Mouse (Mus musculus) kidney, adult 9 months (tissue): ENCODE measurements around the gene Prkn.

Source experiments
- DNase-seq: peaks from one replicate; pipeline ENCODE4 v3.0.0; 2022

Prkn gene

GRCm38 (mm10) chr17:11303116-11303515 is 462.9 kb downstream of the Prkn start:
- no peak for DNase-seq

- DNase-seq: no peak
Observed at GRCm38 (mm10) chr17:11309843-11310242, 469.7 kb downstream of the Prkn start.

DNA sequence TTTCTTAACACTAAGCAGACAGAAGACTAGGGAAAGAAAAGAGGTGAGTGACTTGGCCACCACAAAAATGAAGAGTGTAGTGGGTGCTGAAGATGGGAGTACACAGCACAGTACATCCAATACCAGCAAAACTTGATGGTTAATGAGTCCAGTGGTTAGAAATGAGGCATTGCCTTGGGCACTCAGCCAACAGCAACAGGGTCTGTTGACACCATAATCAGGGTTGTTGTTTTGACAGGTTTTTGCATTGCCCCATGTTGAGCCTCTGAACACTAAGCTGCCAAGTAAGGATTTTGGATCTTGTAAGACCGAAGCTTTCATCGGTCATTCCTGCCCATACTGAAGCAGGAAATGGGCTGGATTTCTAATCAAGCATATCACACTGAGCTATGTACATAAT is 474.0 kb downstream of the Prkn start:
- DNase-seq: peak; percentile 7

GRCm38 (mm10) chr17:11315675-11316074 is 475.5 kb downstream of the Prkn start:
- DNase-seq: no peak

- DNase-seq: peak; percentile 42
Observed at GRCm38 (mm10) chr17:11318946-11319345, 478.8 kb downstream of the Prkn start.

DNA sequence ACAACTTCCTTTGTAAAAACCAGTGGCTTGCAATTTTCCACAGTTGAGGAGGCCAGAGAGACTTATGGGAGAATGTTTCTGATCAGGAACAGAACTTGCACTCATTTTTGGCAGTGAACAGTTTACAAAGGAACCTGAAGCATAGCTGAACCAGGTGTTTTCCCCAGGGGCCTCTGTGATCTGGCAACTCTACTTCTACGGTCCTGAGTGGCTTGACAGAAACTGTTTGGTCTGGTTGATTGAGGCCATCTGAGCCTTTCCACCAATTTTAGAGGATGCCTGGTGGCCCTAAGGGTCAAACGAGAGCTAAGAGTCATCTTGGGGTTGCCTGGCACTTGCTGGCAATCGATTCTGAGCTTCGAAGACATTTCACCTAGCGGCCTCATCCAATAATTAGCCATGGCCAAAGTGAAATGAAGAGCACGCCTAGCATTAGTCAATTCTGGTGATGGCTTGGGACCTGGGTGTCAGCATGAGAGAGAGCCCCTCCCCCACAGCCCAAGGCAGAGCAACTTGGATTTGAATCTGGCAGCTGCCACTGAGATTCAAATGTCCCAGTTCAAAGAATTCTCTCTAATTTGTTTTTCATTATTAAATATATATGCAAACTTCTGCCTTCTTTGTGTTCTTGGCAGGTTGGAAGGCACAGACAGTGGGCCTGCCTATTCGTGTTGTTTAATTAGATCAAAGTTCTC is 479.6 kb downstream of the Prkn start:
- DNase-seq: no peak

DNA sequence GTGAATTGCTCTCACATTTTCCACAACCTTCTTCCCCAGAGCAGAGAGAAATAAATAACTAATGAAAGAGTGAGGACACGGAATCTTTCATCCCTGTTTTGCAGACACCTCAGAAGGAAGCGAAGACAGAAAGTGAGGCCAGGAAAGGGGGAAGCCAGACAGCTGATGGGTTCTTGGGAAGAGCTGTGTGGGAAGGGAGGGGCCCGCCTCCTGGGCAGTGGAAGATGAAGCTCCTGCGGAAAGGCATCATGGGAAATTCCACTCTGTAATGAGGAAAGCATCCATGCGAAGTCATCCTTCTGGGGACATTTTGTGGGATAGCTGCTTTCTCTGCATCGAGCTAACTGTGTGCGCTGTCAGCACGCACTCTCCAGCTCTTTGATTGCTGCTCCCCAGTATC is 491.9 kb downstream of the Prkn start:
- no peak for DNase-seq

DNA sequence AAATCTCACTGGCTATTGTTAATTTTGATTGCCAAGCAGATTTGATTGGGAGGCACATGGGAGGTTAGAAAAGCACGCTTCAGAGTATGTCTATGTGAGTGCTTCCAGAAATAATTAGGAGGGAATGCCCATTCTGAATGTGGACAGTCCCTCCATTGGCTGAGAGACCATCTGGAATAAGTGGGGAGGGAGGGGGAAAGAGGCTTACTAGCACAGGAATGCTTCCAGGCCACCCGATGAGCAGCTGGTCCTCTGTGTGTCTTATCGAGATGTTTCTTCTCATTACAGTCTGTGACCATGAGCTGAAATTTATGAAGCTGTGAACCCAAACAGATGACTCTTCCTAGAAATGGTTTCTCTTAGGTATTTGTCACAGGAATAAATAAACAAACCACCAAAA is 493.6 kb downstream of the Prkn start:
- no peak for DNase-seq

- no peak for DNase-seq
Observed at GRCm38 (mm10) chr17:11336156-11336555, 496.0 kb downstream of the Prkn start.

- no peak for DNase-seq
Observed at GRCm38 (mm10) chr17:11340368-11340767, 500.2 kb downstream of the Prkn start.

- DNase-seq: no peak
Observed at GRCm38 (mm10) chr17:11346310-11346709, 506.1 kb downstream of the Prkn start.

DNA sequence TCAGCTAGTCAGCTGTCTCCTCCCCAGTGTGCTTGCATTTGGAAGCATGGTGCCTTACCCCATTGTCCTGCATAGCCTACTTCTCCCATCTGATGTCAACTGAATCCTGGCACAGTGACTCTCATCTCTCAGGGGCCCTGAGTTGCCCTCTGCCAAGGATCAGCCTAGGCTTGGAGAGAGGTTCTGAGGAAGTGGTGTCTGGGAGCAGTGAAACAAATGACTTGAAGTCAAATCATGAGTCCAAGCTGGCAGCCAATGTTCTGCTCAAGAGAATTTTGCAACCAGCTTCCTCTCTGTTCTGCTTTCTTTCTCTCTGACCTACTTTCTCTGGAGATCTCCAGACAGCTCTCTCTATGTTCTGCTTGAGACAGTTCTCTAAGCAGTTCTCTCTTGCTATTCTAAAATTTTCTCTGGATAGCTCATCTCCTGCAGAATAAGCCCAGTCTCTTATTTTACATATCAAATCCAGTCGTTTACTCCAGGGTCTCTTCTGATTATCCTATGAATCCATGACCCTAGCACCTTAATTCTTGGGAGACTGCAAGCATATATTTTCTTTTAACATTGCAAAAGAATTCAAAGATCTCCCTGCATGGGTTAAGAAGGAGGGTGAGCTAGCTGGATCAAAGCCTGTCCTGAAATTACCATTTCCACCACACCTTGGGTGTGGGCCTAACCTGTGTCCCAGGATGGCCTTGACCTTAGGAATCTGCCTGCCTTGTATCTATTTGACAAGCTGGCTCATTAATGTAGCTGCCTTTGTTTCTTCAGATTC is 512.8 kb downstream of the Prkn start:
- peak; percentile 3 for DNase-seq

DNA sequence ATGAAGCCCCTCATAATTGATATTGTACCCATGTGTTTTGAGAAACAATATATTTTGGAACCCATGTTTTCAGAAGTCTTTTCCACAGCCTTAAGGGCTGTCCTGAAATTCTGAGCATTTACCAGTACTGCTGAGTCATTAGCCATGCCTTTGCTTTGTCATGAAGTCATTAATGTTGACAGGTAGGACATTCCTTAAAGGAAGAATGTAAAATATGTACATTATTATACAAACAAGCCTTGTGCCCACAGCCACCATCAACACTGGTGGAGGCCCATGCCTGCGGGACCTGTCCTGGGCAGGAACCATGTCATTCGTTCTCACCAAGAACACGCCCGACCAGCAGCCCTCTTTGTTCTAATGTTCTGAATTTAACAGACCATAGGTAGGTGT is 513.4 kb downstream of the Prkn start:
- no peak for DNase-seq

GRCm38 (mm10) chr17:11354348-11354747 is 514.2 kb downstream of the Prkn start:
- DNase-seq: no peak

GRCm38 (mm10) chr17:11375461-11375860 is 535.3 kb downstream of the Prkn start:
- no peak for DNase-seq

DNA sequence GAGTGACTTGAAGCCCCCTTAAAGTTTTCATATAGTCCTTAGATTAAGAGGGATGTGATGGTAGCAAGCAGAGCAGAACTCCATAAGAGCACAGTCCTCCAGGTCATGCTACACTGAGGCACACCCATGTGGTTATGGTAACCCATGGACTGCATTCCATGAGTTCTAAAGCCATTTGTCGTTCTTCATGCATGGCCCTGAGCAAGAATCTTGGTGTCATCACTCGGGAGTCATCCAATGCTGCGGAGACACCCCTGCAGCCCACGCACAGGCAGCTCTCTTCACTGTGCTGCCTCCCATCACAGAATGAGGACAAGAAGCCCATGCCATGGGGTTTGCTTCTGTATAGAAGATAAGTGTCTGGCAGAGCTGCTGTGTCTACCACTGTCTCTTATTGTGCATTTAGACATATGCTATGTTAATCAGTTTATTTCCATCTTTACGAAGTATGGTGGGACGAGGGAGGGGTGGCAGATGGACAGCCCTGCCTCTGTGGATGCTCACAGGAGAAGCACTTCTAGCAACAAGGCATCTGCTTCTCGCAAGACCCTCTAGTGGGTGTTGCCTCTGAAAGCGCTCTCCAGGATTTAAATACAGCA is 543.3 kb downstream of the Prkn start:
- DNase-seq: no peak

- DNase-seq: no peak
Observed at GRCm38 (mm10) chr17:11385246-11385645, 545.1 kb downstream of the Prkn start.

DNA sequence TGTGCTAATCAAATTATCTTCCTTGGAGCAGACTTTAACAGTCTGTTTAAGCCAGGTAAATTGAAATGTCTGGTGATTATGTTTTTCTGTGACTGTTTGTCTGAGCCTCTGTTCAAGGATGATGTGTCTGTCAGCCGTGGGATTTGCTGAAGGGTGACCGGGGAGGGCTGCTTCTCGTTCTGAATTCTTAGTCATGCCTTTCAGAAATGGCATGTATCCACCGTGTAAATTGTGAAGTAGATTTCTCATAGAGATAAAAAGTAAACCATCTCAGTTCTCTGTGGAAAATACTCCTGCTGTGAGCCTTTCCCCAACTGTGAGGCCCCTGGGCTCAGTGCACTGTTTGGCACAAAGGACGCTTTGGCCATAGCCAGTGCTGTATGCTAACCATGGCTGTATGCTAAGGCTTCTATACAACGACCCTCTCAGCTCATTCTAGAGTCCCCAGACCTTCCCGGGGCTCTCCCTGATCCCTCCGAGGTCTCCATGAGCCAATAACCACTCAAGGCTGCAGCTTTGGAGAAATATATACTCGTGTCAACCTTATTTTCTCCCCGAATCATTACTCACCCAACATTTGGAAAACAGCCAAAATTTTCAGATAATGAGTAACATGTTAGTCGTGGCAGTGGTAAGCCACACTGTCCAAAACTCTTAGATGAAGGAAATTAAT is 552.6 kb downstream of the Prkn start:
- peak; percentile 55 for DNase-seq

DNA sequence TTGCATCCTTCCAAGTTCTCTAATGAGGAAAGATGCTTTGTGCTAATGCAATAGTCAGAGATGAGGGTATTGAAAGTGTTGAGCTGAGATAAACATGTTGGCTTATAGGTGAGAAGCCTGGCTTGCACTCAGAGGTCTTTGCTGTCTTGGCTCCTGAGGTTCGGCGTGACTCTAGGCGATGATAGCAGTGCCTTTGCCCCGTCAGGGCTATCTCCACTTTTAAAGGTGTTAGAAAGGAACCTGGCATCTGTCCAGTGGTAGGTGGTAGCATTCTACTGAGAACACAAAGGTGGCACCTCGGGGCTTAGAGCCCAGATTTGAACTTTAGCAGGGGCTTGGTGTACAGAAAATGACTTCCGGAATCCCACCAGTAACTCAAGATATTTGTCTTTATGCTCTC is 554.4 kb downstream of the Prkn start:
- no peak for DNase-seq

DNA sequence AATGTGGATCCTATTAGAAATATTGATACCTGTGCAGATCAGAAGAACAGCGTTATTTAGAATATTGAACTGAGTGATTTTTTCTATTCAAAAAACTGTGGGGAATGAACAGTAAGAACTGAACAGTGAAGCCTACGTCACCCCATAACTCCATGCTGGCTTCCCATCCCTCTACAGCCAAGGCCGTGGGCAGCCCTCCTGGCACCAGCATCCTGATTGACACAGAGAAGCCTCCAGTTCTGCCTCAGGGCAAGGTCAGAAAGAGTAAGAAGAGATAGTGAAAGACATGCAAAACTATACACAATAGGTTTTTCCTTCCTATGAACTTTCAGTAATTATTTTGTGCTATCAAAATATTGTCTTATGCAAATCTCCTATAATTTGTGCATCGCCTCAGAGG is 557.5 kb downstream of the Prkn start:
- DNase-seq: no peak

DNA sequence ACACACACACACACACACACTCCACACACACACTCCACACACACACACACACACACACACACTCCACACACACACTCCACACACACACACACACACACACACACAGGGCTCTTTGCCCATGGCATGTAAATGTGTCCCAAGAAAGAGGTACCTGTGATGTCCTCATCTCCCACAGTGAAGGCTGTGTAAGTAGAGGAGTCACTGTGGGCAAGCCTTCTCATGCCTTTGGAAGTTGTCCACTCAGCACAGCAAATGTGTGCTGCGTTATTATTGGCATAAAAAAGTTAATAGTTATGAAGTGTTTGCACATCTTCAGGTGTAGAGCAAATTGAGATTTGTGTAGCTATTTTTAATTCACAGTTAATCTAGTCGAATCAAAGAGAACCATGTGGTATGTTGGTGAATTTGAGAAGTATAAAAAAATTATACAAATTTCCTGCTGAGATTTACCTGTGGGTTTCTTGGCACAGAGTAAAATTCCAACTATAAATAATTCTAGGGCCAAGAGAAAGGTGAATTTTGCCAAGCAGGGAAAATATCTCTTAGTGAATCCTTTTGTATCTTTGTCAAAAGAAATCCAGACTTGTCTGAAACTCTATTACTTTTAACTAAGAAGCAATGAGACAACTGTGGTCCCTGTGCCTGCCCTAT is 562.2 kb downstream of the Prkn start:
- no peak for DNase-seq

- no peak for DNase-seq
Observed at GRCm38 (mm10) chr17:11411414-11411813, 571.2 kb downstream of the Prkn start.

DNA sequence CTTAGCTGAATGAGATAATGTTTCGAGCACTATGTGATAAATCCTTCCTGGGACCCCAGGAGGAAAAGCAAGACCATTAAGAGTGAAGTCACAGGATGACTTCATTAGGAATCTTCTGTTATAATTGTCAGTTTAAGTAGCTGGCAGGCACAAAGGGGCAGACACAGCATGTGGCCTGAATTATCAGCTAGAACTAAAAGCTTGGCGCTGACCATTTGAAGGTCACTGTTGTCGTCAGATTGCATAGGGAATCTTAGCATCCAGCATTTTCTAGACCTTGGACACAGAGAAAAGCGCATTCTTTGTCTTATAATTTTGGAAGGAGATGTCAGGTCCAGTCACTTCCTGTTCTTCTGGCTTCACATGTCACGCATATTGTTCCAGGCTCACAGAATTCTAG is 573.5 kb downstream of the Prkn start:
- no peak for DNase-seq
